Mouse (Mus musculus) intestine, embryonic 15.5 days (tissue): ENCODE data around the gene Cactin. TPM values are rescaled to one million over a fixed set of nuclear protein-coding genes. Genes with fewer than 3 reads are reported as not detected.

Experiments used
- ATAC-seq: fragments of 200-750 bp; cut with Nextera tagmentation; 2 replicates; pipeline ENCODE4 v1.8.0; 2017; ENCODE audit warnings: moderate TSS enrichment, moderate library complexity
- H3K27ac ChIP-seq: fragments of 300-500 bp; sonication (generic); 2 replicates; pipeline ENCODE4 v1.5.1; 2015; ENCODE audit warnings: mild to moderate bottlenecking, inconsistent platforms
- H3K27me3 ChIP-seq: fragments of 300-500 bp; sonication (generic); replicated peaks from 2 replicates; pipeline ENCODE4 v1.6.1; 2015; ENCODE audit warnings: inconsistent platforms
- H3K36me3 ChIP-seq: fragments of 300-500 bp; sonication (generic); 2 replicates; pipeline ENCODE4 v1.6.1; 2015; ENCODE audit warnings: inconsistent platforms
- H3K4me1 ChIP-seq: fragments of 300-500 bp; sonication (generic); replicated peaks from 2 replicates; pipeline ENCODE4 v1.6.1; 2015; ENCODE audit warnings: inconsistent platforms
- H3K4me2 ChIP-seq: fragments of 300-500 bp; sonication (generic); replicated peaks from 2 replicates; pipeline ENCODE4 v1.6.1; 2015; ENCODE audit warnings: mild to moderate bottlenecking, inconsistent platforms
- H3K4me3 ChIP-seq: fragments of 300-500 bp; sonication (generic); replicated peaks from 2 replicates; pipeline ENCODE4 v1.5.1; 2015; ENCODE audit warnings: inconsistent platforms
- H3K9ac ChIP-seq: fragments of 300-500 bp; sonication (generic); 2 replicates; pipeline ENCODE4 v1.6.1; 2015; ENCODE audit warnings: inconsistent platforms
- H3K9me3 ChIP-seq: fragments of 300-500 bp; sonication (generic); 2 replicates; pipeline ENCODE4 v1.6.1; 2016; ENCODE audit warnings: inconsistent platforms
- WGBS: fragments of 180-500 bp; shearing (Covaris S2); methylation state at CpG from one replicate; pipeline ENCODE4 v1.1.7; 2015; 5-methylcytosine and 5-hydroxymethylcytosine counted together
- polyA plus RNA-seq: library from polyadenylated mRNA; unstranded; fragments of >200 nt; fragmentation: Nextera tagmentation; extraction: Ambion mirVana; gene quantifications from 2 replicates; pipeline ENCODE4 v1.2.1, GENCODE M21; 2015

Cactin gene
- polyA plus RNA-seq, 1 experiment from 2014 or later = 38.7 TPM

GRCm38 (mm10) chr10:81323141-81323775 lies 2.4 kb downstream of the Cactin start:
- Histone ChIP-seq H3K4me3 (no peak overlapping the region), H3K4me2 (no peak overlapping the region), H3K9ac (no peak overlapping the region), H3K9me3 (no peaks in the 10 kb centered on the region), H3K4me1 (peaks cover 36% of the 10 kb centered on the region), H3K27me3 (no peaks in the 10 kb centered on the region), H3K27ac (no peak overlapping the region), H3K36me3 (peaks cover 51% of the 10 kb centered on the region)
- 90% methylated on average over 23 of the region's 23 CpGs for WGBS
- ATAC-seq = no peak

DNA sequence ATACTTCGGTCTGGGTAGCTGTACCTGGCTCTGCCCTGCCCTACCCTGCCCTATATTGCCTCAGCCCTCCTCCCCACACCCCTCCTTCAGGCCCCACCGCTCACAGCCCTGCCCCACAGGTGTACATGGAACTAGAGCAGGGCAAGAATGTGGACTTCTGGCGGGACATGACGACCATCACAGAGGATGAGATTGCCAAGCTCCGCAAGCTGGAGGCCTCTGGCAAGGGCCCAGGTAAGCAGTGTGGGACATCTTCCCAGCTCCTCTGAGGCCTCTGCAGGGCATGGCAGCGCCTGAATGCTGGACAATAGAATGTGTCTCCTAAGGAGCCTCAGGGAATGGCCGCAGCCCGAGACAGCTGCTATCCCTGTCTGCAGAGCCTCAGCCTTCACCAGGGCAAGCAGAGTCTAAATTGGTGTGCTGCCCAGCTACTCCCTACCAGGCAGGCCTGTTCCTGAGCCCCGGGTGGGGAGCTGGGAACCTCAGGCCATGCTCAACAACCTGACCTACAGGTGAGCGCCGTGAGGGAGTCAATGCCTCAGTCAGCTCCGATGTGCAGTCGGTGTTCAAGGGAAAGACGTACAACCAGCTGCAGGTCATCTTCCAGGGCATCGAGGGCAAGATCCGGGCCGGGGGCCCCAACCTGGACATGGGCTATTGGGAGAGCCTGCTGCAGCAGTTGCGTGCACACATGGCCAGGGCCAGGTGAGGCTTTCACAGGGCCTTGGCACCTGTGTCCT lies 3.1 kb downstream of the Cactin start:
- Histone ChIP-seq H3K9ac (no peak overlapping the region), H3K4me3 (no peak overlapping the region), H3K9me3 (no peaks in the 10 kb centered on the region), H3K4me1 (peaks cover 36% of the 10 kb centered on the region), H3K36me3 (peaks cover 51% of the 10 kb centered on the region), H3K27me3 (no peaks in the 10 kb centered on the region), H3K4me2 (no peak overlapping the region), H3K27ac (no peak overlapping the region)
- 95% methylated on average over 18 of the region's 18 CpGs for WGBS
- no peak for ATAC-seq

- H3K27me3 ChIP-seq = no peaks in the 10 kb centered on the region
- H3K4me2 ChIP-seq = no peak overlapping the region
- no peak overlapping the region for H3K27ac ChIP-seq
- no peak overlapping the region for H3K4me3 ChIP-seq
- 95% methylated on average over 21 of the region's 21 CpGs for WGBS
- peaks cover 39% of the 10 kb centered on the region for H3K4me1 ChIP-seq
- no peak overlapping the region for H3K9ac ChIP-seq
- H3K9me3 ChIP-seq = no peaks in the 10 kb centered on the region
- H3K36me3 ChIP-seq = peaks cover 51% of the 10 kb centered on the region
- no peak for ATAC-seq
Measured at GRCm38 (mm10) chr10:81325176-81325575, 4.3 kb downstream of the Cactin start.

- Histone ChIP-seq H3K4me3 (no peak overlapping the region), H3K9ac (no peak overlapping the region), H3K4me2 (no peak overlapping the region), H3K36me3 (peaks cover 51% of the 10 kb centered on the region), H3K27ac (no peak overlapping the region), H3K9me3 (no peaks in the 10 kb centered on the region), H3K27me3 (no peaks in the 10 kb centered on the region), H3K4me1 (peaks cover 44% of the 10 kb centered on the region)
- 93% methylated on average over 18 of the region's 18 CpGs for WGBS
- ATAC-seq = no peak
Measured at GRCm38 (mm10) chr10:81325781-81326180, 4.9 kb downstream of the Cactin start.

- Histone ChIP-seq H3K27ac (peak overlapping the region; percentile 29; the same call in 1 of the 2 replicates), H3K9ac (no peak overlapping the region), H3K4me1 (peaks cover 45% of the 10 kb centered on the region), H3K9me3 (no peaks in the 10 kb centered on the region), H3K4me3 (no peak overlapping the region), H3K36me3 (peaks cover 51% of the 10 kb centered on the region), H3K4me2 (no peak overlapping the region), H3K27me3 (no peaks in the 10 kb centered on the region)
- no peak for ATAC-seq
- 72% methylated on average over 6 of the region's 6 CpGs for WGBS
Measured at GRCm38 (mm10) chr10:81326858-81327257, 6.0 kb downstream of the Cactin start.

GRCm38 (mm10) chr10:81327959-81328358 lies 7.1 kb downstream of the Cactin start:
- H3K4me3 ChIP-seq = no peak overlapping the region
- peak overlapping the region; percentile 94 for H3K27ac ChIP-seq
- no peak for ATAC-seq
- no peak overlapping the region for H3K4me2 ChIP-seq
- H3K9ac ChIP-seq = 0 out of 2 replicates have a peak overlapping the region, but pooled peaks have one; percentile 6
- peaks cover 42% of the 10 kb centered on the region for H3K36me3 ChIP-seq
- H3K27me3 ChIP-seq = peaks cover 8% of the 10 kb centered on the region
- 23% methylated on average over 2 of the region's 2 CpGs for WGBS
- H3K4me1 ChIP-seq = peaks cover 44% of the 10 kb centered on the region
- no peaks in the 10 kb centered on the region for H3K9me3 ChIP-seq

GRCm38 (mm10) chr10:81328386-81328785 lies 7.5 kb downstream of the Cactin start, which contains the start of gene Tbxa2r:
TSS of gene Tbxa2r (plus strand) at chr10:81328731.
- Histone ChIP-seq H3K4me3 (peak within 1 kb of the TSS; percentile 24), H3K9ac (peak within 1 kb of the TSS; percentile 40; the same call in 1 of the 2 replicates), H3K4me2 (peak within 1 kb of the TSS; percentile 56), H3K36me3 (peaks cover 39% of the 10 kb centered on the region), H3K27me3 (peaks cover 9% of the 10 kb centered on the region), H3K9me3 (no peaks in the 10 kb centered on the region), H3K27ac (peak within 1 kb of the TSS; percentile 94), H3K4me1 (peaks cover 45% of the 10 kb centered on the region)
- ATAC-seq = peak; percentile 30; the same call in 1 of the 2 replicates
- WGBS = 6% methylated on average over 10 of the region's 10 CpGs

- Histone ChIP-seq H3K36me3 (peaks cover 29% of the 10 kb centered on the region), H3K9ac (peak overlapping the region; percentile 40), H3K4me2 (peak overlapping the region; percentile 56), H3K9me3 (no peaks in the 10 kb centered on the region), H3K27ac (peak overlapping the region; percentile 94), H3K4me1 (peaks cover 47% of the 10 kb centered on the region), H3K27me3 (peaks cover 9% of the 10 kb centered on the region), H3K4me3 (peak overlapping the region; percentile 24)
- peak; percentile 78 for ATAC-seq
- WGBS = 41% methylated on average over 10 of the region's 10 CpGs
Measured at GRCm38 (mm10) chr10:81329194-81329975, 8.5 kb downstream of the Cactin start.

DNA sequence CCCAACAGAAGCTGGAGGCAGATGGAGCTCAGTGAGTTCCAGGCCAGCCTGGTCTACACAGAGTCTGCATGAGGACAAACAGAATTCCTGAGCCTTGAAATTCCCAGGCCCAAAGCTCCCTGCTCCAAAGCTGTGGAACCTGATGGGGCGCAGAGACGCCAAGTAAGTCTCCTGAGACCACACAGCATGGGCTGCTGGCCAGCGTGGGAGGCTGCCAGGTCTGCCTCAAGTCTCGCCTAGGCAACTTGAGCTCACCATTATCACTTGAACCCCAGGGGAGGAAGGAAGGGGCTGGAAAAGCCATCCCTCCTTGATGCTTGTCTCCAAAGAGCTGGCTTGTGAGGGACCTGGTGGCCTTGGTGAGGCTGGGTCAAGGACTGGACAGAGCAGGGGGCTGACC lies 9.1 kb downstream of the Cactin start:
- H3K27ac ChIP-seq = peak overlapping the region; percentile 94
- peak overlapping the region; percentile 24 for H3K4me3 ChIP-seq
- H3K4me2 ChIP-seq = peak overlapping the region; percentile 56
- peak overlapping the region; percentile 28 for H3K9ac ChIP-seq
- peak; percentile 24; the same call in 1 of the 2 replicates for ATAC-seq
- peaks cover 53% of the 10 kb centered on the region for H3K4me1 ChIP-seq
- no peaks in the 10 kb centered on the region for H3K9me3 ChIP-seq
- H3K27me3 ChIP-seq = peaks cover 9% of the 10 kb centered on the region
- H3K36me3 ChIP-seq = peaks cover 23% of the 10 kb centered on the region
- 59% methylated on average over 4 of the region's 4 CpGs for WGBS

DNA sequence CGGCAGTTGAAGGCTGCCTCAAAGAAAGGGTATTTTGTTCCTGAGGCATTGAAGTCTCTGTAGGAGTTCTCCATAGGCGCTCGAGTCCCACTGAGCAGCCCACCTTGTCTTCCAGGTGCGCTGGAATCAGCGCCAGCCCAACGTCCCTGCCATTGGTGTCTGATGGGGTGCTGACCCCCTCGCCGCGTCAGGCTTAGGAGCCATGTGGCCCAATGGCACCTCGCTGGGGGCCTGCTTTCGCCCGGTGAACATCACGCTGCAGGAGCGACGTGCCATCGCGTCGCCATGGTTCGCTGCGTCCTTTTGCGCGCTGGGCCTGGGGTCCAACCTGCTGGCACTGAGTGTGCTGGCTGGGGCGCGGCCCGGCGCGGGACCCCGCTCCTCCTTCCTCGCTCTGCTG lies 11.4 kb downstream of the Cactin start:
- Histone ChIP-seq H3K36me3 (peaks cover under 1% of the 10 kb centered on the region; the same call in 1 of the 2 replicates), H3K27me3 (peaks cover 9% of the 10 kb centered on the region), H3K9ac (peak overlapping the region; percentile 4; the same call in 1 of the 2 replicates), H3K4me3 (peak overlapping the region; percentile 15), H3K4me2 (peak overlapping the region; percentile 46), H3K27ac (no peak overlapping the region), H3K4me1 (peaks cover 65% of the 10 kb centered on the region), H3K9me3 (no peaks in the 10 kb centered on the region)
- ATAC-seq = no peak
- 34% methylated on average over 29 of the region's 29 CpGs for WGBS

GRCm38 (mm10) chr10:81334324-81334723 lies 13.4 kb downstream of the Cactin start:
- Histone ChIP-seq H3K27me3 (peaks cover 9% of the 10 kb centered on the region), H3K36me3 (no peaks in the 10 kb centered on the region), H3K27ac (peak overlapping the region; percentile 85; the same call in 1 of the 2 replicates), H3K4me2 (no peak overlapping the region), H3K9me3 (no peaks in the 10 kb centered on the region), H3K4me3 (no peak overlapping the region), H3K9ac (0 out of 2 replicates have a peak overlapping the region, but pooled peaks have one; percentile 3), H3K4me1 (peaks cover 49% of the 10 kb centered on the region)
- 70% methylated on average over 11 of the region's 11 CpGs for WGBS
- ATAC-seq = no peak
